In the genomic region with DNA sequence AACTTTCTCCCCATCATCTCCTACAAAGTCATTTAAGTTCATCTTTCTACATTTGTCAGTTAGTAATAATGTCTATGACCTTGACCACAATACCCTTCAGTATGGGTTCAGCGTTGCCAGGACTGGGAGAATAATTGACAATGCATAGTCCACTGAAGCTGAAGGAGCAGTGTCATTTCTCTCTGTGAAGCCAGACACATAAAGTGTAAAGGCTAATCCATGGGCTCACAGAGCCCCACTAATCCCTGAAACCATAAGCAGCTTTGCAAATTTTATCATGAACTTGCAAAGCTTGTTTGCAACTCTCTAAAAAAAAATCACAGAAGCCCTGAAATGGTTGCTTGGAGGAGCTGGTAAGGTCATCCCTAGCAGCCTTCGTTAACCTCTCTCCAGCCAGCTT, we compare ENCODE assay signal across 25 mouse cellular contexts.
"Had no signal": no experiment of that assay in that cellular context is flagged by ENCODE, and none has a peak within 500 bp of the region (broad histone marks: within the 10 kb centered on the region; RNA-seq: fewer than 3 reads in every experiment).

No protein-coding gene starts in this region.

- ATAC-seq: hindbrain, embryonic 16.5 days; inflammation-experienced regulatory T-cells, adult 6 months; intestine, embryonic 15.5 days; intestine, postnatal 0 days had no signal

- H3K9ac ChIP-seq: heart, embryonic 12.5 days; hindbrain, embryonic 12.5 days; hindbrain, embryonic 14.5 days; intestine, embryonic 15.5 days; limb, embryonic 12.5 days had no signal

- H3K4me2 ChIP-seq: heart, embryonic 12.5 days; hindbrain, embryonic 12.5 days; hindbrain, embryonic 14.5 days; intestine, embryonic 15.5 days; limb, embryonic 12.5 days had no signal

- H3K4me1 ChIP-seq: heart, embryonic 10.5 days; heart, embryonic 12.5 days; hindbrain, embryonic 10.5 days; hindbrain, embryonic 12.5 days; intestine, embryonic 15.5 days; limb, embryonic 10.5 days; limb, embryonic 12.5 days had no signal

- H3K4me3 ChIP-seq: gastrocnemius, adult 2 months; heart, embryonic 10.5 days; heart, embryonic 12.5 days; hindbrain, embryonic 10.5 days; hindbrain, embryonic 12.5 days; intestine, embryonic 15.5 days; left cerebral cortex, adult 2 months; limb, embryonic 10.5 days; limb, embryonic 12.5 days had no signal

- H3K9me3 ChIP-seq: heart, embryonic 10.5 days; heart, embryonic 12.5 days; hindbrain, embryonic 10.5 days; hindbrain, embryonic 12.5 days; intestine, embryonic 15.5 days; limb, embryonic 10.5 days; limb, embryonic 12.5 days had no signal

- H3K36me3 ChIP-seq: heart, embryonic 10.5 days; heart, embryonic 12.5 days; hindbrain, embryonic 10.5 days; hindbrain, embryonic 12.5 days; intestine, embryonic 15.5 days; limb, embryonic 10.5 days; limb, embryonic 12.5 days had no signal

- H3K27me3 ChIP-seq: heart, embryonic 12.5 days; hindbrain, embryonic 12.5 days; intestine, embryonic 15.5 days; limb, embryonic 12.5 days had no signal

- DNase-seq: gastrocnemius, adult 2 months; gastrocnemius, postnatal 10 days; gastrocnemius, postnatal 25 days; heart, adult 18-20 months; heart, postnatal 10 days; heart, postnatal 4 days; kidney, adult 18-20 months; kidney, adult 8-10 months; kidney, postnatal 10 days; kidney, postnatal 25 days; kidney, postnatal 4 days; layer of hippocampus, adult 9-11 months; liver had no signal

- H3K27ac ChIP-seq: gastrocnemius, adult 2 months; heart, embryonic 10.5 days; hindbrain, embryonic 10.5 days; hindbrain, embryonic 12.5 days; hindbrain, embryonic 14.5 days; intestine, embryonic 15.5 days; left cerebral cortex, adult 2 months; limb, embryonic 10.5 days; limb, embryonic 12.5 days had no signal
